In the genomic region with DNA sequence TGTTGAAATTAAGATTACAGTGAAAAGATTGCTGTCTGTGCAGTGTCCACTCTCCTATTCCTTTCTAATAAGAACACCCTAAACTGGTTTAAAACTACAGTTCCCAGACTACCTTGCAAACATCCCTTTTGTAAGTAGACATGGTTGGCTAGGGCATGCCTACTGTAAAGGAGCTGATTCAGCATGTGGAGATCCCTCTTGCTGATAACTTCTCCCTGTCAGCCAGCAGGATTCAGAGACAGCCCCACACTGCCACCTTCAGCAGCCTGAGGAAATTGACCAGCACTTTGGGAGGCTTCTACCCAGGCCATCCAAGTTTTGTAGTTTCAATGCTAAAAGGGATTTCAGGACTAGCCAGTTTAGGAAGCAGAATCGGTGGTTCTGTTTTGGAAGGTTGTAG, we compare ENCODE assay signal across 9 mouse cellular contexts. TPM values are rescaled to one million over a fixed set of nuclear protein-coding genes. Genes with fewer than 3 reads are reported as not detected.
A peak's percentile ranks its signal among the peaks of the same experiment; 100 is the strongest.
DNase-seq lines count a peak whose midpoint lies in the region; ATAC-seq and TF ChIP-seq lines count a peak whose summit lies in the region.
"Had no signal": no experiment of that assay in that cellular context is flagged by ENCODE, and none has a peak within 500 bp of the region (broad histone marks: within the 10 kb centered on the region; RNA-seq: fewer than 3 reads in every experiment).

No protein-coding gene starts in this region.

- WGBS in heart, embryonic 11.5 days (ENCODE audit: insufficient replicate concordance), result 36% methylated on average over 1 of the region's 1 CpGs
- WGBS in embryonic facial prominence, embryonic 13.5 days, result 45% methylated on average over 1 of the region's 1 CpGs
- WGBS in intestine, embryonic 15.5 days, result 44% methylated on average over 1 of the region's 1 CpGs
- 60% methylated on average over 1 of the region's 1 CpGs for WGBS in midbrain, postnatal 0 days

- H3K36me3 ChIP-seq in heart, embryonic 11.5 days (ENCODE audit: control insufficient read depth, insufficient read depth, low read length), result no peaks in the 10 kb centered on the region
- no peaks in the 10 kb centered on the region for H3K36me3 ChIP-seq in embryonic facial prominence, embryonic 13.5 days
- H3K36me3 ChIP-seq in intestine, embryonic 15.5 days, result no peaks in the 10 kb centered on the region
- H3K36me3 ChIP-seq in midbrain, postnatal 0 days (ENCODE audit: insufficient read depth, low read length), result no peaks in the 10 kb centered on the region
- H3K36me3 ChIP-seq: liver, embryonic 15.5 days had no signal

- peak; percentile 77 for TF ChIP-seq CTCF in midbrain, postnatal 0 days (IDR thresholded peaks at IDR 0.05)

- H3K4me1 ChIP-seq in heart, embryonic 11.5 days (ENCODE audit: control insufficient read depth, insufficient read depth, low read length), result no peaks in the 10 kb centered on the region
- H3K4me1 ChIP-seq in embryonic facial prominence, embryonic 13.5 days, result no peaks in the 10 kb centered on the region
- no peaks in the 10 kb centered on the region for H3K4me1 ChIP-seq in intestine, embryonic 15.5 days (replicated peaks)
- no peaks in the 10 kb centered on the region for H3K4me1 ChIP-seq in midbrain, postnatal 0 days (ENCODE audit: insufficient read depth, low read length)
- H3K4me1 ChIP-seq: liver, embryonic 15.5 days had no signal

- H3K9me3 ChIP-seq in heart, embryonic 11.5 days (replicated peaks; ENCODE audit: control insufficient read depth, low read length), result no peaks in the 10 kb centered on the region
- no peaks in the 10 kb centered on the region for H3K9me3 ChIP-seq in embryonic facial prominence, embryonic 13.5 days
- no peaks in the 10 kb centered on the region for H3K9me3 ChIP-seq in intestine, embryonic 15.5 days
- no peaks in the 10 kb centered on the region for H3K9me3 ChIP-seq in midbrain, postnatal 0 days (ENCODE audit: low read length)
- H3K9me3 ChIP-seq: liver, embryonic 15.5 days had no signal

- no peak overlapping the region for H3K4me2 ChIP-seq in heart, embryonic 11.5 days
- H3K4me2 ChIP-seq in embryonic facial prominence, embryonic 13.5 days, result no peak overlapping the region
- no peak overlapping the region for H3K4me2 ChIP-seq in intestine, embryonic 15.5 days (replicated peaks)
- no peak overlapping the region for H3K4me2 ChIP-seq in midbrain, postnatal 0 days (ENCODE audit: low read depth, low read length, poor library complexity, severe bottlenecking)
- H3K4me2 ChIP-seq: liver, embryonic 15.5 days had no signal

- H3K27ac ChIP-seq in heart, embryonic 11.5 days (ENCODE audit: low read depth, low read length), result no peak overlapping the region
- no peak overlapping the region for H3K27ac ChIP-seq in embryonic facial prominence, embryonic 13.5 days
- no peak overlapping the region for H3K27ac ChIP-seq in intestine, embryonic 15.5 days
- no peak overlapping the region for H3K27ac ChIP-seq in midbrain, postnatal 0 days (ENCODE audit: low read depth, low read length)
- H3K27ac ChIP-seq: liver, embryonic 15.5 days had no signal

- no peaks in the 10 kb centered on the region for H3K27me3 ChIP-seq in heart, embryonic 11.5 days (ENCODE audit: control insufficient read depth, insufficient read depth, low read length)
- H3K27me3 ChIP-seq in embryonic facial prominence, embryonic 13.5 days, result no peaks in the 10 kb centered on the region; the same call in 1 of the 2 replicates
- H3K27me3 ChIP-seq in intestine, embryonic 15.5 days (replicated peaks), result no peaks in the 10 kb centered on the region
- no peaks in the 10 kb centered on the region for H3K27me3 ChIP-seq in midbrain, postnatal 0 days (ENCODE audit: insufficient read depth, low read length)
- H3K27me3 ChIP-seq: liver, embryonic 15.5 days had no signal

- no peak overlapping the region for H3K4me3 ChIP-seq in heart, embryonic 11.5 days (ENCODE audit: low read depth, low read length)
- no peak overlapping the region for H3K4me3 ChIP-seq in embryonic facial prominence, embryonic 13.5 days
- H3K4me3 ChIP-seq in intestine, embryonic 15.5 days (replicated peaks), result no peak overlapping the region
- no peak overlapping the region for H3K4me3 ChIP-seq in midbrain, postnatal 0 days (ENCODE audit: low read depth, low read length)
- H3K4me3 ChIP-seq: liver, embryonic 15.5 days had no signal

- DNase-seq in heart, adult 9 months (ENCODE audit: low spot score in 2 of 2), result peak; percentile 44 to 55
- DNase-seq in adrenal gland, adult 18-20 months (ENCODE audit: low spot score in 2 of 2), result peak; percentile 52 to 59
- DNase-seq in left cerebral cortex, postnatal 36 days (ENCODE audit: low spot score in 2 of 2), result peak; percentile 52 to 57
- peak; percentile 84 for DNase-seq in midbrain, postnatal 0 days (ENCODE audit: low spot score)
- peak; percentile 54 for DNase-seq in thymus, postnatal 0 days (ENCODE audit: low spot score)

- intact Hi-C loops in left cerebral cortex, postnatal 36 days (cut with DNase I), result no loop called here

- no peak overlapping the region for H3K9ac ChIP-seq in heart, embryonic 11.5 days (ENCODE audit: low read depth, low read length)
- H3K9ac ChIP-seq in embryonic facial prominence, embryonic 13.5 days, result no peak overlapping the region
- H3K9ac ChIP-seq in intestine, embryonic 15.5 days, result no peak overlapping the region
- no peak overlapping the region for H3K9ac ChIP-seq in midbrain, postnatal 0 days (replicated peaks; ENCODE audit: low read length, poor library complexity, severe bottlenecking)
- H3K9ac ChIP-seq: liver, embryonic 15.5 days had no signal

- no peak for ATAC-seq in heart, embryonic 11.5 days (replicated peaks; ENCODE audit: insufficient number of reproducible peaks, low FRiP score, low TSS enrichment)
- ATAC-seq in embryonic facial prominence, embryonic 13.5 days (ENCODE audit: insufficient number of reproducible peaks, insufficient read depth, low FRiP score, low TSS enrichment, low read depth), result peak; percentile 67; the same call in 1 of the 2 replicates
- peak; percentile 72; the same call in 1 of the 2 replicates for ATAC-seq in intestine, embryonic 15.5 days
- ATAC-seq in midbrain, postnatal 0 days (ENCODE audit: low FRiP score), result peak; percentile 69

RNA-seq across cellular contexts. Expression of a gene that starts 7.8 kb away (rescaled TPM):
- polyA plus RNA-seq in heart, embryonic 11.5 days (2014; fragmentation: Nextera tagmentation; extraction: Ambion mirVana), result 36.5 and 38.4 TPM in 2 replicates
- total RNA-seq in adrenal gland, adult 18-20 months (2021), result 10 to 100 TPM; 35.7 to 48.1 TPM
- polyA plus RNA-seq in embryonic facial prominence, embryonic 13.5 days (2015; fragmentation: Nextera tagmentation; extraction: Ambion mirVana), result 21.5 and 24.9 TPM in 2 replicates
- 48.8 and 50.3 TPM in 2 replicates for polyA plus RNA-seq in intestine, embryonic 15.5 days (2015; fragmentation: Nextera tagmentation; extraction: Ambion mirVana)
- total RNA-seq in left cerebral cortex, postnatal 36 days (2021), result 10 to 100 TPM; 25.6 to 28.3 TPM
- 21.6 and 24.5 TPM in 2 replicates for total RNA-seq in midbrain, postnatal 0 days (2014; rRNA removed)
- 39.5 and 40.2 TPM in 2 replicates for polyA plus RNA-seq in midbrain, postnatal 0 days (2015; fragmentation: Nextera tagmentation; extraction: Ambion mirVana)
- 67.6 and 82.6 TPM in 2 replicates for polyA plus RNA-seq in thymus, postnatal 0 days (2015; fragmentation: Nextera tagmentation; extraction: Ambion mirVana)

RNA-seq across cellular contexts. Expression of a gene that starts 19.0 kb away (rescaled TPM):
- polyA plus RNA-seq in heart, embryonic 11.5 days (2014; fragmentation: Nextera tagmentation; extraction: Ambion mirVana), result 3.2 and 4.2 TPM in 2 replicates
- 10 to 100 TPM; 20.5 to 33.3 TPM for total RNA-seq in adrenal gland, adult 18-20 months (2021)
- polyA plus RNA-seq in embryonic facial prominence, embryonic 13.5 days (2015; fragmentation: Nextera tagmentation; extraction: Ambion mirVana), result 2.0 and 2.2 TPM in 2 replicates
- polyA plus RNA-seq in intestine, embryonic 15.5 days (2015; fragmentation: Nextera tagmentation; extraction: Ambion mirVana), result 1.9 and 2.4 TPM in 2 replicates
- total RNA-seq in left cerebral cortex, postnatal 36 days (2021), result 10 to 100 TPM; 43.6 to 44.4 TPM
- 5.3 and 7.1 TPM in 2 replicates for total RNA-seq in midbrain, postnatal 0 days (2014; rRNA removed)
- 1.3 and 1.5 TPM in 2 replicates for polyA plus RNA-seq in midbrain, postnatal 0 days (2015; fragmentation: Nextera tagmentation; extraction: Ambion mirVana)
- polyA plus RNA-seq in thymus, postnatal 0 days (2015; fragmentation: Nextera tagmentation; extraction: Ambion mirVana), result 2.8 and 3.3 TPM in 2 replicates
